Mouse (Mus musculus) ES-E14 (cell line): ENCODE measurements at regions not wholly inside any gene's neighbourhood (a gene's known extent, or its start where the extent isn't known, plus 50 kb on each side); places are given as distances from the start of the nearest gene placed in this dataset.

Experiments used
- DNase-seq: peaks from one replicate; pipeline ENCODE4 v3.0.0-alpha.2; 2013; ENCODE audit warnings: low read depth, low spot score
- H3K27ac ChIP-seq: 2 replicates; pipeline ENCODE4 v1.5.1; 2012; ENCODE audit warnings: low read depth, mild to moderate bottlenecking, low read length, moderate library complexity, mixed read lengths; ENCODE audit not compliant: poor library complexity, insufficient read depth, severe bottlenecking
- H3K36me3 ChIP-seq: 2 replicates; pipeline ENCODE4 v1.6.1; 2012; ENCODE audit warnings: mild to moderate bottlenecking, low read length, moderate library complexity, mixed read lengths; ENCODE audit not compliant: control insufficient read depth, poor library complexity, insufficient read depth, severe bottlenecking
- H3K4me1 ChIP-seq, 2 experiments: fragments of 150-350 bp in 1 of 2; sonication (generic) in 1 of 2; 2 replicates each; pipeline ENCODE4 v1.6.1; 2012; ENCODE audit warnings: low read length in 2 of 2, mild to moderate bottlenecking in 1 of 2, mixed read lengths in 1 of 2; ENCODE audit not compliant: control insufficient read depth in 2 of 2, insufficient read depth in 2 of 2, poor library complexity in 1 of 2
- H3K4me3 ChIP-seq, 2 experiments: fragments of 150-350 bp in 1 of 2; sonication (generic) in 1 of 2; 2 replicates each; pipeline ENCODE4 v1.5.1; 2012; ENCODE audit warnings: low read length in 2 of 2, low read depth in 1 of 2, mild to moderate bottlenecking in 1 of 2, mixed read lengths in 1 of 2; ENCODE audit not compliant: insufficient read depth in 1 of 2, poor library complexity in 1 of 2, severe bottlenecking in 1 of 2
- H3K9ac ChIP-seq: 2 replicates; pipeline ENCODE4 v1.6.1; 2012; ENCODE audit warnings: low read depth, mild to moderate bottlenecking, low read length, mixed read lengths; ENCODE audit not compliant: poor library complexity, insufficient read depth, severe bottlenecking
- H3K9me3 ChIP-seq: fragments of 150-350 bp; sonication (generic); 2 replicates; pipeline ENCODE4 v1.6.1; 2012; ENCODE audit warnings: low read depth, mild to moderate bottlenecking, low read length; ENCODE audit not compliant: control insufficient read depth, insufficient read depth
- CHD2 ChIP-seq: IDR thresholded peaks from 2 replicates; pipeline ENCODE4 v1.6.1; 2014; ENCODE audit warnings: mild to moderate bottlenecking, low read depth, low read length, inconsistent platforms
- HCFC1 ChIP-seq: IDR thresholded peaks from 2 replicates; pipeline ENCODE4 v1.6.1; 2012; ENCODE audit warnings: low read length, inconsistent platforms, borderline replicate concordance; ENCODE audit not compliant: insufficient read depth
- MAFK ChIP-seq: IDR thresholded peaks from 2 replicates; pipeline ENCODE4 v1.6.1; 2014; ENCODE audit warnings: mild to moderate bottlenecking, low read depth, low read length, inconsistent platforms; ENCODE audit not compliant: insufficient read depth
- ZC3H11A ChIP-seq: IDR thresholded peaks from 2 replicates; pipeline ENCODE4 v1.6.1; 2012; ENCODE audit warnings: low read depth, mild to moderate bottlenecking, inconsistent platforms, low read length, borderline replicate concordance
- ZNF384 ChIP-seq: IDR thresholded peaks from 2 replicates; pipeline ENCODE4 v1.6.1; 2012; ENCODE audit warnings: low read depth, low read length, inconsistent platforms
- in situ Hi-C, 2 experiments: fragments of 600-800 bp; cut with MboI; formaldehyde crosslinking; loops; one replicate each; pipeline ENCODE4 v1.15.1; 2025; ENCODE audit warnings: low sequenced_read_pairs in 2 of 2, inconsistent platforms in 1 of 2; ENCODE audit not compliant: unreplicated experiment in 2 of 2

DNA sequence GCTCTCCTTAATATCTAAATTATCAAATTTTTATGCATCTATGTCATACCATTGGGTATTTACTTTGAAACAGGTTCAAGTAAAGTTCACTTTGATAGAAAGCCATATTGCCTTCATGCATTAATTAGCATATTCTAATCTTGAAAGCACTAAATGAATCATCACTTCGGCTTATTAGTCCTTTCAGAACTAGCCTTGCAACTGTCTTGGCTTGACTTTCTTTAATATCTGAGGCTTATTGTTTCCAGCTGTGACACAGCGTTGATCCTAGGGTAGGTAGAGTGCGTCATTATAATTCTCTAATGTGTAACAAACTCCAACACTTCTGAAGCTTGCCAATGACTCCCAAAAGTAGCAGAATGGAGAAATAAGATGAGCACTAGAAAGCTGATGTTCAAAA is 169.9 kb upstream of the Dab2 start:
- Histone ChIP-seq H3K36me3 (no peaks in the 10 kb centered on the region), H3K9ac (no peak overlapping the region), H3K4me1 (no peaks in the 10 kb centered on the region), H3K9me3 (no peaks in the 10 kb centered on the region), H3K27ac (no peak overlapping the region), H3K4me3 (no peak overlapping the region)
- TF ChIP-seq ZC3H11A: no peak
- TF ChIP-seq ZNF384: no peak
- no peak for DNase-seq
- in situ Hi-C loops: no loop called here

DNA sequence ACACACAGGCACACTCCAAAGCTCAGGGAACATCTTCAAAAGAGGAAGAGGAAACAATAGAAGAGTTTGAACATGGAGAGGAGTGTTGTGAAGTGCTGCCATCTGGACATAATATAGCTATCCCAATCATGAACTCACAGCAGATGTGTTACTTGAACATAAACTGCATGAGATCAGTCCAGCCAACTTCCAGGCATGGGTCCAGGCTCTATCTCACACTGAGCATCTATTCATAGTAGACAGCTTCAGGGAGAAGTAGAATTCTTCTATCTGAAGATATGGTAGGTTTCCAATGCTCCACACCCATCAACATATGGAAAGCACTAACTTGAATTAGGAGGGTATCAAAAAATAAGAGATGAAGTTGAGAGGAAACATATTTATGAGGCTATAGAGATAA is 167.4 kb upstream of the Dab2 start:
- Histone ChIP-seq H3K27ac (no peak overlapping the region), H3K4me1 (no peaks in the 10 kb centered on the region), H3K9ac (no peak overlapping the region), H3K9me3 (no peaks in the 10 kb centered on the region), H3K4me3 (no peak overlapping the region), H3K36me3 (no peaks in the 10 kb centered on the region)
- no peak for DNase-seq
- TF ChIP-seq ZNF384 (no peak), ZC3H11A (no peak), MAFK (no peak), HCFC1 (no peak), CHD2 (no peak)
- in situ Hi-C loops: no loop called here

GRCm38 (mm10) chr15:6145071-6145470 is 154.5 kb upstream of the Dab2 start:
- Histone ChIP-seq H3K4me1 (no peaks in the 10 kb centered on the region), H3K4me3 (no peak overlapping the region), H3K9ac (no peak overlapping the region), H3K9me3 (no peaks in the 10 kb centered on the region), H3K27ac (no peak overlapping the region), H3K36me3 (no peaks in the 10 kb centered on the region)
- DNase-seq: no peak
- in situ Hi-C loops: no loop called here
- TF ChIP-seq ZNF384 (no peak), ZC3H11A (no peak), CHD2 (no peak), HCFC1 (no peak)

GRCm38 (mm10) chr15:6154706-6155105 is 144.9 kb upstream of the Dab2 start:
- in situ Hi-C loops: no loop called here

DNA sequence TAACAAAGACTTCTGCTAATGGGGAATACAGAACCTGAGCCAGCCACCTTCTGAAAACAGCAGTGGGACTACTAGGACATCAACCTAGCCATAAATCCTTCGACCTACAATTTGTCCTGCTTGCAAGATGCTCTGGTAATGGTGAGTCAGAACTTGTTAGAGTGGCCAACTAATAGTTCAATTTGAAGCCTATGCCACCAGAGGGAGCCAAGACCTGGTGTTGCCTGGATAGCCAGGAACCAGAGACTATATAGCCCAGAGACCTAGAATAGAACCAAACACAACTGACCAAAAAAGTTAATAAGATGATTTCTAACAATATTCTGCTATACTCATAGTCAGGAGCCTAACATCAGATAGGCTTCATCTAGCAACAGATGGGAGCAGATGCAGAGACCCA is 119.3 kb upstream of the Dab2 start:
- H3K9ac ChIP-seq: no peak overlapping the region
- H3K4me1 ChIP-seq: no peaks in the 10 kb centered on the region
- TF ChIP-seq ZC3H11A (no peak), MAFK (no peak), CHD2 (no peak), ZNF384 (no peak), HCFC1 (no peak)
- no peaks in the 10 kb centered on the region for H3K9me3 ChIP-seq
- DNase-seq: peak; percentile 6
- H3K36me3 ChIP-seq: no peaks in the 10 kb centered on the region
- H3K4me3 ChIP-seq: no peak overlapping the region
- in situ Hi-C loops: no loop called here
- no peak overlapping the region for H3K27ac ChIP-seq

More at GRCm38 (mm10) chr15:6154706-6155105, 144.9 kb upstream of the Dab2 start:
- Histone ChIP-seq H3K9me3 (no peaks in the 10 kb centered on the region), H3K9ac (no peak overlapping the region), H3K4me1 (no peaks in the 10 kb centered on the region), H3K36me3 (no peaks in the 10 kb centered on the region), H3K4me3 (no peak overlapping the region), H3K27ac (no peak overlapping the region)
- no peak for DNase-seq
- no peak for TF ChIP-seq ZNF384
- TF ChIP-seq HCFC1: no peak
- TF ChIP-seq CHD2: no peak
- TF ChIP-seq ZC3H11A: no peak
- TF ChIP-seq MAFK: no peak
